Comparison of ENCODE assay signal across 8 mouse cellular contexts in genomic region chr4:136052534-136053246, GRCm38 (mm10). TPM values are rescaled to one million over a fixed set of nuclear protein-coding genes. Genes with fewer than 3 reads are reported as not detected.
DNase-seq lines count a peak whose midpoint lies in the region; ATAC-seq lines count a peak whose summit lies in the region.

No protein-coding gene starts in this region.

- WGBS in heart, embryonic 14.5 days: under 1% methylated on average over 50 of the region's 50 CpGs
- WGBS in liver, embryonic 13.5 days (ENCODE audit: insufficient replicate concordance): 2% methylated on average over 50 of the region's 50 CpGs

- peak overlapping the region; percentile 81 to 87 for H3K27ac ChIP-seq in heart, embryonic 14.5 days (replicated peaks in 1 of 2; ENCODE audit: control insufficient read depth in 1 of 2, insufficient read depth in 1 of 2, low read depth in 2 of 2, low read length in 2 of 2)
- H3K27ac ChIP-seq in liver, embryonic 13.5 days: peak overlapping the region; percentile 84

- peak overlapping the region; percentile 100 for H3K9ac ChIP-seq in heart, embryonic 14.5 days (ENCODE audit: low read length)
- H3K9ac ChIP-seq in liver, embryonic 13.5 days: peak overlapping the region; percentile 97

- peak overlapping the region; percentile 88 for H3K4me2 ChIP-seq in heart, embryonic 14.5 days (ENCODE audit: low read length)
- peak overlapping the region; percentile 79 for H3K4me2 ChIP-seq in liver, embryonic 13.5 days

- no peaks in the 10 kb centered on the region for H3K9me3 ChIP-seq in heart, embryonic 14.5 days (ENCODE audit: control insufficient read depth, low read length)
- no peaks in the 10 kb centered on the region for H3K9me3 ChIP-seq in liver, embryonic 13.5 days (replicated peaks)

- peaks cover 3 to 15% of the 10 kb centered on the region in 2 experiments for H3K4me1 ChIP-seq in heart, embryonic 14.5 days (ENCODE audit: control insufficient read depth in 2 of 2, insufficient read depth in 2 of 2, low read length in 2 of 2)
- peaks cover 52% of the 10 kb centered on the region for H3K4me1 ChIP-seq in liver, embryonic 13.5 days (replicated peaks)

- H3K4me3 ChIP-seq in heart, embryonic 14.5 days (ENCODE audit: control insufficient read depth in 1 of 2, insufficient read depth in 1 of 2, low read depth in 1 of 2, low read length in 2 of 2): peak overlapping the region; percentile 84 to 99
- H3K4me3 ChIP-seq in liver, embryonic 13.5 days (replicated peaks): peak overlapping the region; percentile 93

- DNase-seq in frontal cortex, postnatal 10 days (ENCODE audit: low spot score in 2 of 2): no peak
- DNase-seq in spleen, adult 12 weeks (ENCODE audit: low spot score): peak; percentile 22
- no peak for DNase-seq in spleen, adult 18-20 months
- no peak for DNase-seq in liver, embryonic 13.5 days
- DNase-seq in spleen, postnatal 4 days (ENCODE audit: low spot score in 2 of 2): peak; percentile 37 to 71
- DNase-seq in ovary, postnatal 10 days (ENCODE audit: low spot score): no peak

- H3K36me3 ChIP-seq in heart, embryonic 14.5 days (ENCODE audit: control insufficient read depth, insufficient read depth, low read length): peaks cover 45% of the 10 kb centered on the region
- peaks cover 47% of the 10 kb centered on the region for H3K36me3 ChIP-seq in liver, embryonic 13.5 days

- H3K27me3 ChIP-seq in heart, embryonic 14.5 days (ENCODE audit: control insufficient read depth, insufficient read depth, low read length): no peaks in the 10 kb centered on the region
- H3K27me3 ChIP-seq in liver, embryonic 13.5 days: peaks cover 9% of the 10 kb centered on the region; the same call in 1 of the 2 replicates

- peak; percentile 70 for ATAC-seq in frontal cortex, adult (ENCODE audit: low TSS enrichment)
- peak; percentile 65 for ATAC-seq in heart, embryonic 14.5 days (ENCODE audit: insufficient number of reproducible peaks, insufficient read depth, low FRiP score, low read depth)
- peak; percentile 63 for ATAC-seq in liver, embryonic 13.5 days (ENCODE audit: low read depth)

RNA-seq across cellular contexts. Expression of gene Rpl11, which starts 0.5 kb away (rescaled TPM):
- polyA plus RNA-seq in heart, embryonic 14.5 days (2014; fragmentation: Nextera tagmentation; extraction: Ambion mirVana): 284 and 329 TPM in 2 replicates
- polyA plus RNA-seq in liver, embryonic 13.5 days (2015; fragmentation: Nextera tagmentation; extraction: Ambion mirVana): 341 and 377 TPM in 2 replicates

RNA-seq across cellular contexts. Expression of gene Eloa, which starts 31.1 kb away (rescaled TPM):
- polyA plus RNA-seq in heart, embryonic 14.5 days (2014; fragmentation: Nextera tagmentation; extraction: Ambion mirVana): 34.3 and 34.7 TPM in 2 replicates
- polyA plus RNA-seq in liver, embryonic 13.5 days (2015; fragmentation: Nextera tagmentation; extraction: Ambion mirVana): 27.7 and 35.1 TPM in 2 replicates

Comparison
In these comparisons a context has a peak if more than half of its experiments do, and no peak if none do; other contexts are left out.
1. DNase-seq: peak in spleen, adult 12 weeks (single experiment) and spleen, postnatal 4 days (2 of 2); none in frontal cortex, postnatal 10 days (0 of 2), spleen, adult 18-20 months (0 of 2), liver, embryonic 13.5 days (single experiment) and ovary, postnatal 10 days (single experiment).
2. Peak in every context shown above with its lines, with median percentiles within 50 percentile points of each other: ATAC-seq.